Mouse (Mus musculus): ENCODE data around the gene Comt.
A peak's percentile ranks its signal among the peaks of the same experiment; 100 is the strongest.

The Comt gene

GRCm38 (mm10) chr16:18426802-18427280, at the start of gene Comt:
TSS of gene Comt (minus strand) at chr16:18426852.
- no peak for DNase-seq

- DNase-seq, result no peak
These were observed 47.4 kb upstream of the Comt start for GRCm38 (mm10) chr16:18474021-18474420.

- no peak for DNase-seq
These were observed 46.3 kb upstream of the Comt start for GRCm38 (mm10) chr16:18472976-18473375.

- DNase-seq, result no peak
These were observed 45.8 kb upstream of the Comt start for GRCm38 (mm10) chr16:18472416-18472815.

GRCm38 (mm10) chr16:18471976-18472375, 45.3 kb upstream of the Comt start:
- no peak for DNase-seq

- no peak for DNase-seq
These were observed 44.8 kb upstream of the Comt start for GRCm38 (mm10) chr16:18471381-18471955.

GRCm38 (mm10) chr16:18470829-18471228, 44.2 kb upstream of the Comt start:
- no peak for DNase-seq

GRCm38 (mm10) chr16:18464271-18464670, 37.6 kb upstream of the Comt start:
- no peak for DNase-seq

- no peak for DNase-seq
These were observed 35.9 kb upstream of the Comt start for GRCm38 (mm10) chr16:18462598-18462997.

- no peak for DNase-seq
These were observed 35.4 kb upstream of the Comt start for GRCm38 (mm10) chr16:18462031-18462430.

- DNase-seq, result no peak
These were observed 34.2 kb upstream of the Comt start for GRCm38 (mm10) chr16:18460826-18461225.

GRCm38 (mm10) chr16:18459955-18460370, 33.3 kb upstream of the Comt start:
- DNase-seq, result no peak

- DNase-seq, result no peak
These were observed 32.8 kb upstream of the Comt start for GRCm38 (mm10) chr16:18459335-18459954.

- no peak for DNase-seq
These were observed 32.0 kb upstream of the Comt start for GRCm38 (mm10) chr16:18458661-18459060.

GRCm38 (mm10) chr16:18455407-18455806, 28.8 kb upstream of the Comt start:
- DNase-seq, result no peak

GRCm38 (mm10) chr16:18453846-18454245, 27.2 kb upstream of the Comt start:
- no peak for DNase-seq

- DNase-seq, result peak; percentile 56
These were observed 25.8 kb upstream of the Comt start for GRCm38 (mm10) chr16:18452361-18452862.

- DNase-seq, result peak; percentile 80
These were observed 25.0 kb upstream of the Comt start for GRCm38 (mm10) chr16:18451486-18452181.

GRCm38 (mm10) chr16:18449005-18449404, 22.4 kb upstream of the Comt start:
- no peak for DNase-seq

- DNase-seq, result no peak
These were observed 21.5 kb upstream of the Comt start for GRCm38 (mm10) chr16:18448104-18448503.

GRCm38 (mm10) chr16:18447243-18447642, 20.6 kb upstream of the Comt start:
- no peak for DNase-seq

GRCm38 (mm10) chr16:18443385-18443841, 16.8 kb upstream of the Comt start:
- DNase-seq, result peak; percentile 88

GRCm38 (mm10) chr16:18436128-18436527, 9.5 kb upstream of the Comt start:
- DNase-seq, result no peak

All from cerebellum, adult 9-11 months (tissue).